Comparison of ENCODE assay signal across 8 mouse cellular contexts in genomic region chr2:131063404-131063864, GRCm38 (mm10). TPM values are rescaled to one million over a fixed set of nuclear protein-coding genes. Genes with fewer than 3 reads are reported as not detected.
DNase-seq lines count a peak whose midpoint lies in the region; ATAC-seq and TF ChIP-seq lines count a peak whose summit lies in the region.

Gene Adam33 (minus strand): TSS chr2:131063814.

- DNase-seq in adrenal gland, adult (ENCODE audit: inconsistent age in 2 of 2, low spot score in 1 of 2) = peak; percentile 27 to 57
- no peak for DNase-seq in adrenal gland, postnatal 4 days (ENCODE audit: low spot score in 2 of 2)
- no peak for DNase-seq in thymus, adult 2 months
- no peak for DNase-seq in thymus, postnatal 25 days
- no peak for DNase-seq in hindbrain, postnatal 0 days (ENCODE audit: low spot score)
- no peak for DNase-seq in cerebellum, adult 11 months

- no peak for TF ChIP-seq POLR2A in thymus, adult 2 months (IDR thresholded peaks at IDR 0.05; ENCODE audit: control insufficient read depth, extremely low read depth, insufficient read depth, low read length, poor library complexity)

- no peak within 1 kb of the TSS for H3K27ac ChIP-seq in thymus, adult 2 months (ENCODE audit: control insufficient read depth, insufficient read depth, low read length)
- no peak within 1 kb of the TSS for H3K27ac ChIP-seq in hindbrain, postnatal 0 days
- no peak within 1 kb of the TSS for H3K27ac ChIP-seq in midbrain, embryonic 13.5 days

- 9% methylated on average over 27 of the region's 27 CpGs for WGBS in thymus, adult 2 months
- WGBS in hindbrain, postnatal 0 days = 3% methylated on average over 22 of the region's 27 CpGs
- WGBS in midbrain, embryonic 13.5 days = 4% methylated on average over 19 of the region's 27 CpGs

- no peaks in the 10 kb centered on the region for H3K4me1 ChIP-seq in thymus, adult 2 months (replicated peaks; ENCODE audit: control insufficient read depth, insufficient read depth, low read length)
- no peaks in the 10 kb centered on the region for H3K4me1 ChIP-seq in hindbrain, postnatal 0 days (ENCODE audit: insufficient read depth, low read length)
- H3K4me1 ChIP-seq in midbrain, embryonic 13.5 days (replicated peaks) = peaks cover 4% of the 10 kb centered on the region

- ATAC-seq in hindbrain, postnatal 0 days = no peak
- 0 out of 2 replicates have a peak, but pooled peaks have one; percentile 48 for ATAC-seq in midbrain, embryonic 13.5 days
- no peak for ATAC-seq in inflammation-experienced regulatory T-cells, adult 6 months

- H3K36me3 ChIP-seq in thymus, adult 2 months (ENCODE audit: control insufficient read depth, insufficient read depth, low read length) = no peaks in the 10 kb centered on the region
- no peaks in the 10 kb centered on the region for H3K36me3 ChIP-seq in hindbrain, postnatal 0 days (ENCODE audit: insufficient read depth, low read length)
- H3K36me3 ChIP-seq in midbrain, embryonic 13.5 days = no peaks in the 10 kb centered on the region

- no peaks in the 10 kb centered on the region for H3K9me3 ChIP-seq in hindbrain, postnatal 0 days (ENCODE audit: low read length)
- H3K9me3 ChIP-seq in midbrain, embryonic 13.5 days = no peaks in the 10 kb centered on the region

- no peaks in the 10 kb centered on the region; the same call in 1 of the 2 replicates for H3K27me3 ChIP-seq in thymus, adult 2 months (ENCODE audit: control insufficient read depth, insufficient read depth, low read length)
- H3K27me3 ChIP-seq in hindbrain, postnatal 0 days (ENCODE audit: insufficient read depth, low read length) = peaks cover 12% of the 10 kb centered on the region; the same call in 1 of the 2 replicates
- H3K27me3 ChIP-seq in midbrain, embryonic 13.5 days = peaks cover 37% of the 10 kb centered on the region

- 0 out of 2 replicates have a peak, but pooled peaks have one; percentile 13 for TF ChIP-seq CTCF in thymus, adult 2 months (IDR thresholded peaks at IDR 0.05; ENCODE audit: borderline replicate concordance, control insufficient read depth, extremely low read depth, insufficient read depth, low read length, poor library complexity)
- no peak for TF ChIP-seq CTCF in hindbrain, postnatal 0 days (IDR thresholded peaks at IDR 0.05; ENCODE audit: low read depth)

- H3K4me3 ChIP-seq in thymus, adult 2 months (ENCODE audit: control insufficient read depth, insufficient read depth, low read length) = no peak within 1 kb of the TSS
- peak within 1 kb of the TSS; percentile 25 for H3K4me3 ChIP-seq in hindbrain, postnatal 0 days (ENCODE audit: low read length)
- peak within 1 kb of the TSS; percentile 20 for H3K4me3 ChIP-seq in midbrain, embryonic 13.5 days (replicated peaks)

- H3K4me2 ChIP-seq in hindbrain, postnatal 0 days (ENCODE audit: low read depth, low read length) = peak within 1 kb of the TSS; percentile 45
- peak within 1 kb of the TSS; percentile 53 for H3K4me2 ChIP-seq in midbrain, embryonic 13.5 days (replicated peaks)

- no peak within 1 kb of the TSS for H3K9ac ChIP-seq in hindbrain, postnatal 0 days (replicated peaks; ENCODE audit: low read length)
- H3K9ac ChIP-seq in midbrain, embryonic 13.5 days (replicated peaks) = peak within 1 kb of the TSS; percentile 55; the same call in 1 of the 2 replicates

RNA-seq across cellular contexts. Expression of gene Adam33, which starts in this region (rescaled TPM):
- total RNA-seq in adrenal gland, postnatal 4 days (2021) = 1 to 10 TPM; 5.6 to 6.8 TPM
- polyA plus RNA-seq in thymus, adult 2 months (2012; rRNA removed) = 4.2 and 7.7 TPM in 2 replicates
- total RNA-seq in hindbrain, postnatal 0 days (2014; rRNA removed) = 0.72 and 1.9 TPM in 2 replicates
- 1.5 and 1.8 TPM in 2 replicates for polyA plus RNA-seq in hindbrain, postnatal 0 days (2015; fragmentation: Nextera tagmentation; extraction: Ambion mirVana)
- polyA plus RNA-seq in midbrain, embryonic 13.5 days (2015; fragmentation: Nextera tagmentation; extraction: Ambion mirVana) = 0.38 and 0.81 TPM in 2 replicates
- polyA plus RNA-seq in inflammation-experienced regulatory T-cells, adult 6 months (2017; shearing (Covaris generic)) = under 1 TPM in 2 of 3 experiments, not detected in 1; 0.15 to 0.42 TPM

Comparison
In these comparisons a context has a peak if more than half of its experiments do, and no peak if none do; other contexts are left out.
1. DNase-seq: peak in adrenal gland, adult (2 of 2); none in adrenal gland, postnatal 4 days (0 of 2), thymus, adult 2 months (single experiment), thymus, postnatal 25 days (single experiment), hindbrain, postnatal 0 days (single experiment) and cerebellum, adult 11 months (single experiment).
2. Peak in ATAC-seq, H3K4me3 ChIP-seq, H3K9ac ChIP-seq and H3K4me2 ChIP-seq in midbrain, embryonic 13.5 days; RNA of the gene not detected or under 1 TPM.